Mouse (Mus musculus) heart, adult 2 months (tissue): Measurements from ENCODE around the gene Exoc3l2.

ENCODE experiments used
- CTCF ChIP-seq: fragments of 200-600 bp; IDR thresholded peaks from 2 replicates; pipeline ENCODE4 v1.8.1; 2022; ENCODE audit warnings: antibody characterized with exemption, mild to moderate bottlenecking, moderate library complexity
- EP300 ChIP-seq: fragments of 200-500 bp; IDR thresholded peaks from 2 replicates; pipeline ENCODE4 v1.6.1; 2011; ENCODE audit warnings: low read depth, low read length, control low read depth; ENCODE audit not compliant: insufficient read depth
- POLR2A ChIP-seq: fragments of 200-500 bp; IDR thresholded peaks from 2 replicates; pipeline ENCODE4 v1.6.1; 2011; ENCODE audit warnings: mild to moderate bottlenecking, low read depth, low read length, control low read depth; ENCODE audit not compliant: insufficient read depth

DNA sequence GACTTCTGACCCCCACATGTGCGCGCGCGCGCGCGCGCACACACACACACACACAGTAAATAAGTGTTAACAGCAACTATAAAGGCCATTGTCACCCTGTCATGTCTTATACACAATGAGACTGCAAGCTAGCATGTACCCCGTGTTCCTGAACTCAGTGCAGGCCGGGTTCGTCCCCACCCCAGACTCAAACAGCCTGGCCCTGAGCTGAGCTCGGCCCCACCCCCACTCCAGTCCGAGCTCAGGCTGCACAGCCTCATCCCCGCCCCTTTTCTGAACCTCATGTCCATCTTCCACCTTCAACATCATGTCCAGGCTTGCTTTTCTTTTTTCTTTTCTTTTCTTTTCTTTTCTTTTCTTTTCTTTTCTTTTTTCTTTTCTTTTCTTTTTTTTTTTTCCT lies 7.2 kb downstream of the Exoc3l2 start:
- no peak for TF ChIP-seq CTCF
- no peak for TF ChIP-seq POLR2A
- TF ChIP-seq EP300, result no peak
